Mouse (Mus musculus) intestine, embryonic 16.5 days (tissue): ENCODE results near the gene Klhl41. TPM values are rescaled to one million over a fixed set of nuclear protein-coding genes. Genes with fewer than 3 reads are reported as not detected.

Experiments
- ATAC-seq: fragments of 200-750 bp; cut with Nextera tagmentation; 2 replicates; pipeline ENCODE4 v1.8.0; 2017; ENCODE audit warnings: moderate TSS enrichment, moderate library complexity
- H3K27ac ChIP-seq: fragments of 300-500 bp; sonication (generic); 2 replicates; pipeline ENCODE4 v1.5.1; 2014; ENCODE audit warnings: mild to moderate bottlenecking, low read length
- H3K27me3 ChIP-seq: fragments of 300-500 bp; sonication (generic); replicated peaks from 2 replicates; pipeline ENCODE4 v1.6.1; 2014; ENCODE audit warnings: low read length, control low read depth, mixed read lengths; ENCODE audit not compliant: control insufficient read depth, insufficient read depth
- H3K36me3 ChIP-seq: fragments of 300-500 bp; sonication (generic); 2 replicates; pipeline ENCODE4 v1.6.1; 2014; ENCODE audit warnings: low read length, control low read depth; ENCODE audit not compliant: control insufficient read depth, insufficient read depth
- H3K4me1 ChIP-seq: fragments of 300-500 bp; sonication (generic); 2 replicates; pipeline ENCODE4 v1.6.1; 2014; ENCODE audit warnings: low read length, control low read depth, mixed read lengths; ENCODE audit not compliant: control insufficient read depth, insufficient read depth
- H3K4me2 ChIP-seq: fragments of 300-500 bp; sonication (generic); 2 replicates; pipeline ENCODE4 v1.6.1; 2014; ENCODE audit warnings: low read depth, low read length, control low read depth
- H3K4me3 ChIP-seq: fragments of 300-500 bp; sonication (generic); 2 replicates; pipeline ENCODE4 v1.5.1; 2014; ENCODE audit warnings: mild to moderate bottlenecking, low read length
- H3K9ac ChIP-seq: fragments of 300-500 bp; sonication (generic); 2 replicates; pipeline ENCODE4 v1.6.1; 2014; ENCODE audit warnings: low read depth, low read length
- H3K9me3 ChIP-seq: fragments of 300-500 bp; sonication (generic); 2 replicates; pipeline ENCODE4 v1.6.1; 2016; ENCODE audit warnings: low read length, control low read depth; ENCODE audit not compliant: control insufficient read depth
- WGBS: fragments of 180-500 bp; shearing (Covaris S2); extraction: QIAGEN DNeasy Blood & Tissue Kit; methylation state at CpG from one replicate; pipeline ENCODE4 v1.1.7; 2014; 5-methylcytosine and 5-hydroxymethylcytosine counted together
- polyA plus RNA-seq: library from polyadenylated mRNA; unstranded; fragments of >200 nt; fragmentation: Nextera tagmentation; extraction: Ambion mirVana; gene quantifications from 2 replicates; pipeline ENCODE4 v1.2.1, GENCODE M21; 2015

Gene Klhl41
- polyA plus RNA-seq, 1 experiment from 2014 or later: 0.18 TPM

DNA sequence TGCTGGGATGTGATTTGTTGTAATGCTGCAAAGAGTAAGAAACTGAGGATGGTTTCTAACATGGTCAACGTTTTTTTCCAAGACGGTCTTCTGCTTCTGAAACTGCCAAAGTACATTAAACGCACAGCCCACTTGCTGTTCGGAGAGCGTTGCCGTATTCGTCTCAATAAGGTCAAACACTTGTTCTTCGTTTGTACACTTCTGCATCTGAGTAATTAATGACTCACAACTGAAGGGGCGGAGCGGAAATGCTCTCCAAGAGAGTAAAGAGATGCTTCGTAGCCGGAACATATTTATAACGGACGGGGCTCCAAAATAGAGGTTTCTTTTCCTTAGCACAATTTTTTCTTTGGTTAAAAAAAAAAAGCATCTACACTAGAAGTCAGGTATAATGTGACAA lies 42.3 kb downstream of the Klhl41 start:
- H3K4me3 ChIP-seq: no peak overlapping the region
- H3K9me3 ChIP-seq: no peaks in the 10 kb centered on the region
- no peak overlapping the region for H3K9ac ChIP-seq
- H3K4me1 ChIP-seq: no peaks in the 10 kb centered on the region
- H3K36me3 ChIP-seq: no peaks in the 10 kb centered on the region; the same call in 1 of the 2 replicates
- H3K27me3 ChIP-seq: no peaks in the 10 kb centered on the region
- no peak overlapping the region for H3K4me2 ChIP-seq
- H3K27ac ChIP-seq: no peak overlapping the region
- no peak for ATAC-seq
- 78% methylated on average over 14 of the region's 14 CpGs for WGBS

DNA sequence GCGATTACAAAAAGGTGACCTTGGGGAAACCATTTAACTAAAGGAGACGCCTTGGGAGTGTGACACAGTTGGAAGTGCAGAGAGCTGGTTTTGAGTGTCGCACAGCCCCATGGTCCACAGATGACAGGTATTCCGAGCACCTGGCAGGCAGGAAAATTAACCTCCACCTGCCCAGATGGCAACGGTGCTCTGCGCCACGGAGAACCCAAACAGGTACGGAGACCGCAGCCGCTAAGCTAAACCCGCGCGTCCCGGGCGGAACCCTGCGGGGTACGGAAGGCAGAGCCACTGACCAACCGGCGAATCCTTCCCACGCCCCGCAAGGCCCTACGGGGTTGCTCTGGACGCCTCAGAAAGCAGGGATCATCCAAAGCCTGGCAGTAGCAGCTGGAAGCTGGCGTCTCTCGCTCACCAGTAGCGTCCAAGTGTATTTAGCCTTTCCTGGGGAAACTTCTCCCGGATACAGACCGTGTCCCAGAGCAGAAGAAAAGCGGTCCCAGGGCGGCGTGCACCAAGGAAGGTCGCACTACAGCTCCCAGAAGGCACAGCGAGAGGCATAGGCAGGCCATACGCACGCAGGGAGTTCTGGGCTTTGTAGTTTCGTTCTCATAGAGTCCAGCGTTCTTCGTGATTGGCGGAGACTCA lies 43.2 kb downstream of the Klhl41 start, which contains the start of gene Fastkd1:
Gene Fastkd1 (minus strand): TSS at position 536 of the 645 bp plus-strand sequence.
- peak within 1 kb of the TSS; percentile 86 for H3K4me3 ChIP-seq
- no peaks in the 10 kb centered on the region for H3K4me1 ChIP-seq
- peak within 1 kb of the TSS; percentile 83 for H3K9ac ChIP-seq
- peak within 1 kb of the TSS; percentile 71 for H3K4me2 ChIP-seq
- H3K27me3 ChIP-seq: no peaks in the 10 kb centered on the region
- ATAC-seq: peak; percentile 100
- WGBS: under 1% methylated on average over 39 of the region's 39 CpGs
- H3K9me3 ChIP-seq: no peaks in the 10 kb centered on the region
- H3K27ac ChIP-seq: peak within 1 kb of the TSS; percentile 83
- H3K36me3 ChIP-seq: no peaks in the 10 kb centered on the region; the same call in 1 of the 2 replicates

DNA sequence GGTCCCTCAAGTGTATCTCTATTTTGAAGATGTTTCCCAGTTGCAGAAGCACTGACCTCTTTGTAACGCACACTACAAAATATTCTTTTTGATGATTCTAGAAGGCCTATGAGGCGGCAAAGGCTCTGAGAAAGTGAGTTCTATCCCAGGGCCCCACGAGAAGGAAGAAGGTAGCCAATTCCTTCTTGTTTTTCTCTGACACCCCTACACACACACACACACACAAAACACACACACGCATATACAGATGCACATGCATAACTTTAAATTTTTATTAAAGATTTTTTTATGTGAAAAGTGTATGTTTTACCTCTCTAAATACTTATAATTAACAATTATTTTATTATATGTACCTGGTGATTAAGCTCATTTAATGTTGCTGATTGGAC lies 43.7 kb downstream of the Klhl41 start:
- Histone ChIP-seq H3K9ac (no peak overlapping the region), H3K36me3 (no peaks in the 10 kb centered on the region; the same call in 1 of the 2 replicates), H3K27me3 (no peaks in the 10 kb centered on the region), H3K4me2 (peak overlapping the region; percentile 32), H3K4me1 (no peaks in the 10 kb centered on the region), H3K4me3 (peak overlapping the region; percentile 86; the same call in 1 of the 2 replicates), H3K9me3 (no peaks in the 10 kb centered on the region), H3K27ac (no peak overlapping the region)
- WGBS: 27% methylated on average over 4 of the region's 4 CpGs
- ATAC-seq: peak; percentile 34; the same call in 1 of the 2 replicates

DNA sequence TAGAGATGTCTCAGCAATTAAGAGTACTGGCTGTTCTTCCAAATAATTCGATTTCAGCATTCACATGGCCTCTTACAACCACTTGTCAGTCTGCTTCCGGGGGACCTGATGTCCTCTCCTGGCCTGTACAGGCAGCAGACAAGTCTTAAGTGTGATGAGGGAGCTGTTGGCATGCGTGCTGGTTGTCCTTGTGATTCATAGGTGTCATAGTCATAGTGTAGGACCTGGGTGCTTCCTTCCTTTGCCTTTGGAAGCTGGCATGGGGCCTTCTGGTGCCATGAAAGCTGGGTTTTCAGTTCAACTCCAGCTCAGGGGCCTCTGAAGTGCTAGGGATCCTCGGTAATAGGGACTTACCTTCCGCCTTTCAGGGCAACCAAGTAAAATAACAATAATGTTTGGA lies 44.2 kb downstream of the Klhl41 start:
- H3K36me3 ChIP-seq: no peaks in the 10 kb centered on the region; the same call in 1 of the 2 replicates
- no peak overlapping the region for H3K4me3 ChIP-seq
- no peaks in the 10 kb centered on the region for H3K4me1 ChIP-seq
- WGBS: 78% methylated on average over 5 of the region's 5 CpGs
- no peak overlapping the region for H3K4me2 ChIP-seq
- no peaks in the 10 kb centered on the region for H3K27me3 ChIP-seq
- H3K9me3 ChIP-seq: no peaks in the 10 kb centered on the region
- H3K9ac ChIP-seq: no peak overlapping the region
- no peak overlapping the region for H3K27ac ChIP-seq
- ATAC-seq: no peak

DNA sequence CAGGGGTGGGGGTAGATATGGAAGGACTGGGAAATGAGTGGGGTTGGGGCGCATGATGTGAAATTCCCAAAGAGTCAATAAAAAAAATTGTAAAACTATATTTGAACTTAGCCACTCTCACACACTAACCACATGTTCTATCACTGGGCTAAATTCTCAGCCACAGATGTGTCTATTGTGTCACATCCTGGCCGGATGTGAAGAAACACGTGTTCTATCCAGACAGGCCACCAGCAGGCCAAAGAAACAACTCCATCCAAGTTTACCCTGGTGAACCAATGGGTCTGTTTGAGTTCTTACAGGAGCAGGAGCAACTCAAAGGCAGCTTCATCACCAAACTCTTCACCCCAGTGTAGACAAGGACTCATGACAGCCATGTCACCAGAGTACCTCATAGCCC lies 46.6 kb downstream of the Klhl41 start:
- WGBS: 61% methylated on average over 3 of the region's 3 CpGs
- H3K4me2 ChIP-seq: no peak overlapping the region
- no peak for ATAC-seq
- no peaks in the 10 kb centered on the region for H3K4me1 ChIP-seq
- no peak overlapping the region for H3K27ac ChIP-seq
- H3K36me3 ChIP-seq: no peaks in the 10 kb centered on the region
- no peaks in the 10 kb centered on the region for H3K9me3 ChIP-seq
- no peak overlapping the region for H3K9ac ChIP-seq
- H3K4me3 ChIP-seq: no peak overlapping the region
- no peaks in the 10 kb centered on the region for H3K27me3 ChIP-seq

DNA sequence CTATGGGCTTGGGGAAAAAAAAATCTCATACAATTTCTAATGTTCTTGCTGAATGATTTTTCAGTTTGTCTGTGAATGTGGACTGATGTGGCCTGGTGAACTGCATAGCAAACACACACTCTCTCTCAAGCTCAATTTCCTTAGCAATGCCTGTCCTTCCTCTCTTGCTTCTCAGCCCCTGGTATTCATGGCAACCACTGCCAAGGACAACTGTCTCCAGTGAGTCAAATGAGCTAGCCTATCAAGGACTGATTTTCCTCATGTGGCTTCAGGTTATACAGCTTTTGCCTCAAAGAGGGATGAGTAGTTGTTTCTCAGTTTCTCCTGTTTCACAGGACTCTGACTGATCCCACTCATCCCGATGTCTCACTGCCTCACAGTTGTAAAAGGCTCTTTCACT lies 49.2 kb downstream of the Klhl41 start:
- ATAC-seq: no peak
- no peaks in the 10 kb centered on the region for H3K27me3 ChIP-seq
- H3K9me3 ChIP-seq: no peaks in the 10 kb centered on the region
- no peaks in the 10 kb centered on the region for H3K4me1 ChIP-seq
- H3K27ac ChIP-seq: no peak overlapping the region
- no peak overlapping the region for H3K4me2 ChIP-seq
- no peak overlapping the region for H3K4me3 ChIP-seq
- WGBS: 83% methylated on average over 1 of the region's 1 CpGs
- no peak overlapping the region for H3K9ac ChIP-seq
- H3K36me3 ChIP-seq: no peaks in the 10 kb centered on the region

DNA sequence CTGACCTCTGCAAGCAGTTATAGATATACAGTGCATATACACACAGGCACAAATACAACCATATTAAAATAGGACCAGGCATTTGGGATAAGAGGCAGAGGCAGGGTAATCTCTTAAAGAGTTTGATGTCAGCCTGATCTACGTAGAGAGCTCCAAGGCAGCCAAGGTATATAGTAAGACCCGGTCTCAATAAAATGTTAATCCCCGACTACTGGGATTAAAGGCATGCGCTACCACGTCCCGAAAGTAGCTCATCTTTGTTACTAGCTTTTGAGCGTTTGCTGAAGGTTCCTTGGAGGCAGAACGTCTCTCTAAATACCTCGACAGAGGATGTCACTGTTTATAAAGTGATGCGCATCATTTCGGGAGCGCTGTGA lies 52.3 kb downstream of the Klhl41 start, which contains the start of gene Ppig:
Gene Ppig (plus strand): TSS at position 273 of the 377 bp plus-strand sequence.
- Histone ChIP-seq H3K36me3 (no peaks in the 10 kb centered on the region), H3K9ac (peak within 1 kb of the TSS; percentile 85), H3K9me3 (no peaks in the 10 kb centered on the region), H3K4me1 (peaks cover 3% of the 10 kb centered on the region; the same call in 1 of the 2 replicates), H3K27ac (peak within 1 kb of the TSS; percentile 90), H3K27me3 (no peaks in the 10 kb centered on the region), H3K4me2 (peak within 1 kb of the TSS; percentile 73), H3K4me3 (peak within 1 kb of the TSS; percentile 93)
- 6% methylated on average over 12 of the region's 12 CpGs for WGBS
- peak; percentile 19; the same call in 1 of the 2 replicates for ATAC-seq

DNA sequence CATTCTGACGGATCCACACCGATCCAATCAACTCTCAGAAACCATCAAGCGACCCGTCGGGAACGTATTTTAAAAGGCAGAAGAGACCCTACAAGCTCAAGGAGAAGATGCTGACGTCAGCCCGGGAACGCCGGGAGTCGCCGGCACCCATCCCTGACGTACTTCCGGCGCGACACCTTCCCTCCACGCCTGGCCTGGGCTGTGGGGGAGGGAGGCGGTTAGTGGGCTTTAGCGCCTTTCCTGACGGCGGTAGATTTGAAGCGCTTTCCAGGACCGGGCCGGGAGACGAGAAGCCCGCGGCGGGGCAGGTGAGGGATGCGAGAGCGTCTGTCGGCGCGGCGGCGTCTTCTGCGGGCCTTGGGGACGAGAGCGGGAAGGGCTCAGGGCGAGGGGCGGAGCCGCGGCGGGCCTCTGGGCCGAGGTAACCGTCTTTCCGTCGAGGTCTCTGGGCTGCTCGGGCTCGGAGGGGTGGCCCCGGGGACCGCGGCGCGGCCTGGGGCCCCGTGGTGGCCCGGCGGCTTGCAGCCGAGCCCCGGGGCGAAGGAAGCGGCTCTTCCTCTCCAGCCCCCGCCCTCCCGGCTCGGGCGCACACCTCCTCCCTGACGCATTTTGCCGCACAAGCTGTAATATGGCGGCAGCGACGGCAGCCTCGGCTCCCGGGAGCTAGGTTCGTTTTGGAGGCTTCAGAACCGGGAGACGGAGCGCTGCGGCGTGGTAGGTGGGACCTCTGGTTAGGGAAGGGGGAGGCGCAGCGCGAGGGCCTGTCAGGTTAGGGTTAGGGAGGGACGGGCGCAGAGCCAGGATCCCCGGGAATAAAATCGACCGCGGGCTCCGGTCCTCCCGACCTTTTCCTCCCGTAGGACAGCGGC lies 53.0 kb downstream of the Klhl41 start:
- Histone ChIP-seq H3K4me3 (peak overlapping the region; percentile 93), H3K27me3 (no peaks in the 10 kb centered on the region), H3K9me3 (no peaks in the 10 kb centered on the region), H3K27ac (peak overlapping the region; percentile 90), H3K9ac (peak overlapping the region; percentile 85), H3K4me2 (peak overlapping the region; percentile 73), H3K36me3 (no peaks in the 10 kb centered on the region), H3K4me1 (peaks cover 3% of the 10 kb centered on the region; the same call in 1 of the 2 replicates)
- peak; percentile 96 for ATAC-seq
- under 1% methylated on average over 86 of the region's 91 CpGs for WGBS

DNA sequence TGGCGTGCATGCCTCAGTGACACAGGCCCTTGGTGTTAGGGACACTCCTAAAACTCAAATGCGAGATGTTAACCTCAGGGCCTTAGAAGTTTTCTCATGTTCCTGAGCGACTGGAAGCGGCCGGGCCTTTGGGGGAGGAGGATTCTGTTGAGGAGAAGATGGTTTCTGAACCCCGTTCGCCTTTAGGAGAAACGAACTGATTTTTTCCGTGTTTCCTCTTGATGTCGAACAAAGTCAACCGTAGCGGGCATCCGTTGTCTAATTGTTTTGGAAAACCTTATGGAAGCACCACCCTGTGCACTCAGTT lies 53.6 kb downstream of the Klhl41 start:
- H3K9me3 ChIP-seq: no peaks in the 10 kb centered on the region
- H3K27ac ChIP-seq: peak overlapping the region; percentile 90
- H3K36me3 ChIP-seq: no peaks in the 10 kb centered on the region
- H3K4me2 ChIP-seq: peak overlapping the region; percentile 51
- H3K4me1 ChIP-seq: peaks cover 3% of the 10 kb centered on the region; the same call in 1 of the 2 replicates
- H3K4me3 ChIP-seq: peak overlapping the region; percentile 93
- under 1% methylated on average over 13 of the region's 13 CpGs for WGBS
- ATAC-seq: no peak
- H3K9ac ChIP-seq: peak overlapping the region; percentile 85
- H3K27me3 ChIP-seq: no peaks in the 10 kb centered on the region
